Mouse (Mus musculus) olfactory bulb, adult 2 months (tissue): ENCODE measurements around the gene Tnks1bp1.

Experiments
- CTCF ChIP-seq: fragments of 200-500 bp; IDR thresholded peaks from 2 replicates; pipeline ENCODE4 v1.5.1; 2012; ENCODE audit warnings: low read depth, mild to moderate bottlenecking, low read length, moderate library complexity; ENCODE audit not compliant: insufficient read depth
- POLR2A ChIP-seq: fragments of 200-500 bp; IDR thresholded peaks from 2 replicates; pipeline ENCODE4 v1.6.1; 2012; ENCODE audit warnings: mild to moderate bottlenecking, low read depth, low read length, moderate library complexity; ENCODE audit not compliant: insufficient read depth

DNA sequence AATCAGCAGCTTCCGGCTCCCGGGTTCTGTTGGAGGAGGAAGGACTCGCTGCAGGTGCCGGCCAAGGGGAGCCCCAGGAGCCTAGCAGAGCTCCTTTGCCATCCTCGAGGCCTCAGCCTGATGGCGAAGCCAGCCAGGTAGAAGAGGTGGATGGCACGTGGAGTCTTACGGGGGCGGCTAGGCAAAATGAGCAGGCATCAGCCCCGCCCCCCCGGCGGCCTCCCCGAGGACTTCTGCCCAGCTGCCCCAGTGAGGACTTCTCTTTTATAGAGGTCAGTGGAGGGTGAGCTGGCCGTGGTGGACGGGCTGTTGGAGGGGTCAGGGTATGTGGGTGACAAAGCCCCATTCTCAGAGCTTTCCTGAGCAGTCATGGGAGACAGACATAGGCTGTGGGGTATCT, 22.3 kb downstream of the Tnks1bp1 start:
- TF ChIP-seq CTCF (no peak), POLR2A (no peak)
